Mouse (Mus musculus) heart, embryonic 14.5 days (tissue): ENCODE results near the gene Rps11. TPM values are rescaled to one million over a fixed set of nuclear protein-coding genes. Genes with fewer than 3 reads are reported as not detected.

Source experiments
- ATAC-seq: fragments of 200-750 bp; cut with Nextera tagmentation; 2 replicates; pipeline ENCODE4 v1.8.0; 2017; ENCODE audit warnings: low read depth, moderate TSS enrichment; ENCODE audit not compliant: insufficient number of reproducible peaks, insufficient read depth, low FRiP score
- H3K27ac ChIP-seq, 2 experiments: fragments of 200-500 bp in 1 of 2; fragments of 300-500 bp in 1 of 2; sonication (generic) in 1 of 2; replicated peaks in 1 of 2; 2 replicates each; pipeline ENCODE4 v1.5.1; 2012 to 2014; ENCODE audit warnings: low read depth in 2 of 2, low read length in 2 of 2, control low read depth in 1 of 2, mild to moderate bottlenecking in 1 of 2, mixed read lengths in 1 of 2; ENCODE audit not compliant: control insufficient read depth in 1 of 2, insufficient read depth in 1 of 2
- H3K27me3 ChIP-seq: fragments of 300-500 bp; sonication (generic); 2 replicates; pipeline ENCODE4 v1.6.1; 2014; ENCODE audit warnings: mild to moderate bottlenecking, low read length, control low read depth; ENCODE audit not compliant: control insufficient read depth, insufficient read depth
- H3K36me3 ChIP-seq: fragments of 300-500 bp; sonication (generic); 2 replicates; pipeline ENCODE4 v1.6.1; 2014; ENCODE audit warnings: mild to moderate bottlenecking, control low read depth, low read length, mixed read lengths; ENCODE audit not compliant: control insufficient read depth, insufficient read depth
- H3K4me1 ChIP-seq, 2 experiments: fragments of 200-500 bp in 1 of 2; fragments of 300-500 bp in 1 of 2; sonication (generic) in 1 of 2; 2 replicates each; pipeline ENCODE4 v1.6.1; 2012 to 2014; ENCODE audit warnings: low read length in 2 of 2, control low read depth in 1 of 2, mixed read lengths in 1 of 2; ENCODE audit not compliant: control insufficient read depth in 2 of 2, insufficient read depth in 2 of 2
- H3K4me2 ChIP-seq: fragments of 300-500 bp; sonication (generic); 2 replicates; pipeline ENCODE4 v1.6.1; 2014; ENCODE audit warnings: mild to moderate bottlenecking, low read length
- H3K4me3 ChIP-seq, 2 experiments: fragments of 200-500 bp in 1 of 2; fragments of 300-500 bp in 1 of 2; sonication (generic) in 1 of 2; 2 replicates each; pipeline ENCODE4 v1.5.1; 2012 to 2014; ENCODE audit warnings: low read length in 2 of 2, mild to moderate bottlenecking in 2 of 2, control low read depth in 1 of 2, low read depth in 1 of 2, moderate library complexity in 1 of 2; ENCODE audit not compliant: control insufficient read depth in 1 of 2, insufficient read depth in 1 of 2
- H3K9ac ChIP-seq: fragments of 300-500 bp; sonication (generic); 2 replicates; pipeline ENCODE4 v1.6.1; 2014; ENCODE audit warnings: mild to moderate bottlenecking, low read length
- H3K9me3 ChIP-seq: fragments of 300-500 bp; sonication (generic); 2 replicates; pipeline ENCODE4 v1.6.1; 2016; ENCODE audit warnings: low read length, control low read depth; ENCODE audit not compliant: control insufficient read depth
- WGBS: fragments of 180-500 bp; shearing (Covaris S2); extraction: QIAGEN DNeasy Blood & Tissue Kit; methylation state at CpG from one replicate; pipeline ENCODE4 v1.1.7; 2014; 5-methylcytosine and 5-hydroxymethylcytosine counted together
- polyA plus RNA-seq: library from polyadenylated mRNA; unstranded; fragments of >200 nt; fragmentation: Nextera tagmentation; extraction: Ambion mirVana; gene quantifications from 2 replicates; pipeline ENCODE4 v1.2.1, GENCODE M21; 2014

The Rps11 gene
- polyA plus RNA-seq, 1 experiment from 2014 or later: 1,103 TPM

DNA sequence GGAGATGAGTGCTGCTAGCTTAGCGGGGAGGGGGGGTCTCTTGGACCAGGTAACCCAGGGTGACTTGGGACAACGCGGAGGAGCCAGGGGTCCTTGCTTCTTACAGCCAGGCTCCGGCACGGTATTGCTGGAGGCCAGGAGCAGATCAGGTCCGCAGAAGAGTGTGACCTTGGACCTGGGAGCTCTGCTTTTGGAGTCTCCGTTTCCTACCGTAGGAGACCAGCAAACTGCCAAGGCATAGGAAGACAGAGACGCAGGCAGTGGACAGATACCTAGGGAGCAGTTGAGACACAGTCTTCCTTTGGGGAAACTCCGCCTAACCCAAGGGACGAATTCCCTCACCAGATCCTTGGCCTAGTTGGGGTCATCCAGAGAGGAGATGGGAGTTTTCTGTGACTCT lies 41.5 kb upstream of the Rps11 start:
- H3K9me3 ChIP-seq: peaks cover 23% of the 10 kb centered on the region
- H3K36me3 ChIP-seq: peaks cover 4% of the 10 kb centered on the region; the same call in 1 of the 2 replicates
- peaks cover 76% of the 10 kb centered on the region for H3K27me3 ChIP-seq
- peaks cover 6 to 10% of the 10 kb centered on the region in 2 experiments; a peak in 3 of 4 replicates for H3K4me1 ChIP-seq
- H3K4me3 ChIP-seq: no peak overlapping the region
- no peak overlapping the region for H3K9ac ChIP-seq
- ATAC-seq: no peak
- H3K4me2 ChIP-seq: no peak overlapping the region
- no peak overlapping the region for H3K27ac ChIP-seq
- WGBS: 52% methylated on average over 11 of the region's 11 CpGs

DNA sequence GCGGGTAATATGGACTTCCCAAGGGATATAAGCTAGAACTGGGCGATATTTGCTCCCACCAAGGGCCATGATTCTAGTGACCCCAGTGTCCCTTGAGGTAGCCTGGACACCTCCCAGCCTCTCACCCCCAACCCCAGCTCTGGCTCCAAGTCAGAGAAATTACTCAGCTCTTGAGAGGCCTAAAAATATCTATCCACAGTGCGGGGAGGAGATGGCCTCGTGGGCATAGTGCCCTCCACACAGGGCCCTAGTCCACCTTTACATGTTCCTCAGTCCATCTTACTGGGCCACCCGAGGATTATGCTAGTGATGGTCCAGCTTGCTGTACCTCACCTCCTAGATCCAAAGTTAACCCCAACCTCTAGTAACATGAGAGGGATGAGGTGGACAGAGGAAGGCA lies 40.6 kb upstream of the Rps11 start:
- WGBS: 41% methylated on average over 5 of the region's 5 CpGs
- H3K9me3 ChIP-seq: peaks cover 14% of the 10 kb centered on the region
- no peak overlapping the region; a peak in 1 of 4 replicates for H3K4me3 ChIP-seq
- H3K4me2 ChIP-seq: no peak overlapping the region
- peaks cover 74% of the 10 kb centered on the region for H3K27me3 ChIP-seq
- H3K4me1 ChIP-seq: peaks cover 6 to 10% of the 10 kb centered on the region in 2 experiments; a peak in 3 of 4 replicates
- H3K36me3 ChIP-seq: peaks cover 12% of the 10 kb centered on the region
- no peak overlapping the region for H3K27ac ChIP-seq
- H3K9ac ChIP-seq: no peak overlapping the region
- ATAC-seq: no peak

DNA sequence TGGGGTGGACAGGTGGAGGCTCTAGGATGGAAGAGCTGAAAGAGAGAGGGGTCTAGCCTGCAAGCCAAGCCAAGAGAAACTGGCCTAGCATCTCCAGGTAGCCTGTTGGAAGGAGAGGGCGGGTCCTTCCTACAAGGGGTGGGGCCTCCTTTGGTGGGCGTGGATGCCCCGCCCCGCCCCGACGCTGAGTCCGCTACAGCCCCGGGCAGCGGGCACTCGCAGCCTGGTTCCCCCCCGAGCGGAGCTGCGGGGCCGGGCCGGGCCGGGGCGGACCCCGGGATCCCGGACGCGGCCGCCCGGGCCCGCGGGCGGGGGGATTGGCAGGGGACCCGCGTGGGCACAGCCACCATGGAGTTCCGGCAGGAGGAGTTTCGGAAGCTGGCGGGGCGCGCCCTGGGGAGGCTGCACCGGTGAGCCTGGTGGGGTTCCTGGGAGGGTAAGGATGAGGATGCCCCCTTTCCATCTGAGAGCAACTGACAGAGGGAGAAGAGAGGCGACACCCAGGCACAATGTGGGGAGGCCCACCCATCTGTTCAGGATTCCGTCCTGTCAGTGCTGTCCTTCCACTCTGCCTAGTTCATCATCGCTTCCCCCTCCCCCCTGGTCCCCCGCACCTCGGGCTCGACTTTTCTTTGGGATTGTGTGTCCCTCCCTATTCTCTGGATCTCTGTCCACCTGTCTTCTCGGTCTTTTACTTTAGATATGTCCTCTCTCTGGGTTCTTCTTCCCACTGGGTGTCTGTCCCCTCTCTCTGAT lies 39.7 kb upstream of the Rps11 start, which contains the start of gene Slc17a7:
Gene Slc17a7 (plus strand): TSS at position 215 of the 756 bp plus-strand sequence.
- WGBS: 4% methylated on average over 32 of the region's 41 CpGs
- peaks cover 5% of the 10 kb centered on the region for H3K9me3 ChIP-seq
- H3K9ac ChIP-seq: peak within 1 kb of the TSS; percentile 42; the same call in 1 of the 2 replicates
- peaks cover 20% of the 10 kb centered on the region for H3K36me3 ChIP-seq
- peak within 1 kb of the TSS; percentile 62 for H3K4me2 ChIP-seq
- ATAC-seq: no peak
- H3K4me1 ChIP-seq: peaks cover 6 to 10% of the 10 kb centered on the region in 2 experiments; a peak in 3 of 4 replicates
- H3K27ac ChIP-seq: no peak within 1 kb of the TSS
- peak within 1 kb of the TSS; percentile 31 to 35 for H3K4me3 ChIP-seq
- H3K27me3 ChIP-seq: peaks cover 66% of the 10 kb centered on the region

DNA sequence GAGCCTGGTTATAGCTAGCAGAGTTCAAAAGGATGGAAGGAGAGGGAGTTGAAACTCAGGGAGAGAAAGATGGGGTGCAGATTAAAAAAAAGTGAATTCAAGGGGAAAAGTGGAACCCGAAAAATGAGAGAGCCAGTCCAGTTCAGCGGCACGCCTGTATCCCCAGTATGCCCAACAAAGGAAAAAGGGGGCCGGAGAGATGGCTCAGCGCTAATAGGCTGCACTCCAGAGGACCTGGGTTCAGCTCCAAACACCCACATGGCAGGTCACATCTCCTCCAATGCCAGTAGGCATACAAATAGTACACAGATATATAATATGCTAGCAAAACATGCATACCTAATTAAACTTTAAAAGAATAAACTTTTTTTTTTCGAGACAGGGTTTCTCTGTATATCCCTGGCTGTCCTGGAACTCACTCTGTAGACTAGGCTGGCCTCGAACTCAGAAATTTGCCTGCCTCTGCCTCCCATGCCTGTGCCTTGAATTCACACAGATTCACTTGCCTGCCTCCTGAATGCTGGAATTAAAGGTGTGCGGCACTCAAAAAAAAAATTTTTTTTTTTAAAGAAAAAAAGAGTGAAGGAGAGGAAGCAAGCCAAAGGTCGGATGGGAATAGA lies 38.9 kb upstream of the Rps11 start:
- H3K4me1 ChIP-seq: peaks cover 6 to 10% of the 10 kb centered on the region in 2 experiments; a peak in 3 of 4 replicates
- no peak for ATAC-seq
- no peaks in the 10 kb centered on the region for H3K9me3 ChIP-seq
- WGBS: 76% methylated on average over 9 of the region's 9 CpGs
- H3K27me3 ChIP-seq: peaks cover 58% of the 10 kb centered on the region
- H3K4me3 ChIP-seq: no peak overlapping the region
- H3K4me2 ChIP-seq: no peak overlapping the region
- H3K36me3 ChIP-seq: peaks cover 25% of the 10 kb centered on the region
- no peak overlapping the region for H3K27ac ChIP-seq
- no peak overlapping the region for H3K9ac ChIP-seq

DNA sequence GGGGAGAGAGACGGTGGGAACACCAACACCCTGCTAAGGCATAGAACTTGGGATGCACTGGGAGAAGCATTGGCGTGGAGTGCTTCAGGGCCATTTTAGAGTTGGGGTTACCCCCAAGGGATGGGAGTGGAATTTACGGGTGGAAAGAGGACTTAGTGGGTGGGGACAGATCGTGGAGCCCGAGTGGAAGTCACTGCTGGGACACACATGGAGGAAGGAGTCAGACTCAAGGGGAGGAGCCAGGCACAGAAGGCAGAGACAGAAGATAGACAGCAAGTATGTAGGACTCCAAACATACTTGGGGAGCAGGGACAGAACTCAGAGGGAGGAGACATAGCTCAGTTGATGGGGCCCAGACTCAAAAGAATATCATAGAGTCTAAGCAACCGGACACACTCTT lies 38.3 kb upstream of the Rps11 start:
- H3K27ac ChIP-seq: no peak overlapping the region
- WGBS: 27% methylated on average over 6 of the region's 6 CpGs
- no peak overlapping the region for H3K9ac ChIP-seq
- peak overlapping the region; percentile 72 for H3K4me2 ChIP-seq
- peaks cover 30% of the 10 kb centered on the region for H3K36me3 ChIP-seq
- H3K9me3 ChIP-seq: no peaks in the 10 kb centered on the region
- peaks cover 6 to 10% of the 10 kb centered on the region in 2 experiments; a peak in 3 of 4 replicates for H3K4me1 ChIP-seq
- H3K4me3 ChIP-seq: peak overlapping the region; percentile 35 to 43; a peak in 3 of 4 replicates
- peaks cover 52% of the 10 kb centered on the region for H3K27me3 ChIP-seq
- ATAC-seq: no peak

DNA sequence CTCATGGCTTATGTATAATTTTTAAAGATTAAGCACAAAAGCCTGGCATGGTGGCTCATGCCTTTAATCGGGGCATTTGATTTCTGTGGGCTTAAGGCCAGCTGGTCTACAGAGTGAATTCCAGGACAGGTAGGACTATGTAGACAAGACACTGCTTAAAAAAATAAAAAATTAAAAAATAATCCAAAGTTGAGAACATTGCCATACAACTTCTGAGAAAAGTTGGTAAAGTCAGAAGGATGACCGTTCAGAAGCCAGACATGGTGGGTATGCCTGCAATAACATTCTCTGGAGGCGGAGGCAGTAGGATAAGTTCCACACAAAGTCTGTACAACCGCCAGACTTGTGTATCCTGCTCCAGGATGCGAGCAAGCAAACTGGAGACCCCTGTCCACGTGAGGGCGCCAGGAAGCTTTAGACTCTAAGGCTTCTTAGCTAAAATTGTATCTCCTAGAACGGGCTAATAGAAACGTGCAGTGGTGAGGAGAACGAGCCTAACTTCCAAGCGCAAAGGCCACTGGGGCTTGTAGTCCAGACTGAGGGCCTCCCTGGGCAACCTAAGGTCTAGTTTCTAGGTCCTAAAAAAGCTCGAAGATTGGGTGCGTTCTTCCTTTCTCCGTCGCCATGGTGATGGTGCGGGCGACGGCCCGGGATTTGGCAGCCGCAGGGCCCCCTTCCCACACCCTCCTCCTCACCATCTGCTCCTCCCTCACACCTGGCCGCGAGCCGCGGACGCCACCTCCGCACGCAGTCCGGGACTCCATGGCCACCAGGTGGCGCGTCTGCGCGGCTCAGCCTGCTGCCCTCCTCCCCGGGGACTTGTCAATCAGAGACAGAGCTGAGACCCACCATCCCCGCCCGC lies 37.6 kb upstream of the Rps11 start:
- peaks cover 33% of the 10 kb centered on the region for H3K36me3 ChIP-seq
- WGBS: 5% methylated on average over 35 of the region's 35 CpGs
- peak overlapping the region; percentile 36; the same call in 1 of the 2 replicates for H3K9ac ChIP-seq
- H3K27me3 ChIP-seq: peaks cover 45% of the 10 kb centered on the region
- H3K4me3 ChIP-seq: peak overlapping the region; percentile 35 to 43
- H3K4me1 ChIP-seq: peaks cover 6 to 10% of the 10 kb centered on the region in 2 experiments; a peak in 3 of 4 replicates
- H3K9me3 ChIP-seq: no peaks in the 10 kb centered on the region
- ATAC-seq: peak; percentile 60
- no peak overlapping the region for H3K27ac ChIP-seq
- peak overlapping the region; percentile 72 for H3K4me2 ChIP-seq

DNA sequence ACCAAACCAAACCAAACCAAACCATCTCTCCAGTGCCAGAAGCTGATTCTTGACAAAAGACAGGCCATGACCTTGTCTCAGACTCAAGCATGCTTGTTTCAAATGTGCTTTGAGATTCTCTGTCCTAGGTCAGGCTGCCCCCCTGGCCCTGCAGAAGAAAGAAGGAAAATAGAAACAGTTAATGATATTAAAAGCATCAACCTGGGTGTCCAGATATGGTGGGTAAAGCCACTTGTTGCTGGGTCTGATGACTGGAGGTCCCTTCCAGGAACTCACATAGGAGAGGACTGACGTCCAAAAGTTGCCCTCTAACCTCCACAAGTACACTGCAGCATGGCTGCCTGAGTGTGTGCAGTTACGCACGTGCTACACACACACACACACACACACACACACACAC lies 36.6 kb upstream of the Rps11 start:
- H3K4me1 ChIP-seq: peaks cover 6 to 10% of the 10 kb centered on the region in 2 experiments; a peak in 3 of 4 replicates
- 87% methylated on average over 3 of the region's 3 CpGs for whole genome bisulfite sequencing
- no peak overlapping the region for H3K4me3 ChIP-seq
- peaks cover 39% of the 10 kb centered on the region for H3K36me3 ChIP-seq
- no peak for ATAC-seq
- peaks cover 35% of the 10 kb centered on the region for H3K27me3 ChIP-seq
- H3K9ac ChIP-seq: no peak overlapping the region
- no peak overlapping the region for H3K4me2 ChIP-seq
- H3K27ac ChIP-seq: no peak overlapping the region
- no peaks in the 10 kb centered on the region for H3K9me3 ChIP-seq
